Mouse (Mus musculus): ENCODE results near the gene Ednra. TPM values are rescaled to one million over a fixed set of nuclear protein-coding genes. Genes with fewer than 3 reads are reported as not detected.

Ednra gene
- total RNA-seq, 2 experiments from 2014 or later = 57.6 to 64.8 TPM

GRCm38 (mm10) chr8:77664901-77665300 lies 59.4 kb downstream of the Ednra start:
- no peak for DNase-seq
- intact Hi-C loops (cut with DNase I) = no loop called here

GRCm38 (mm10) chr8:77659534-77660080 lies 64.7 kb downstream of the Ednra start:
- DNase-seq = no peak
- intact Hi-C loops (cut with DNase I) = no loop called here

- intact Hi-C loops (cut with DNase I) = no loop called here
- no peak for DNase-seq
Measured at GRCm38 (mm10) chr8:77658356-77658755, 65.9 kb downstream of the Ednra start.

- intact Hi-C loops (cut with DNase I) = no loop called here
- no peak for DNase-seq
Measured at GRCm38 (mm10) chr8:77650646-77651190, 73.5 kb downstream of the Ednra start.

DNA sequence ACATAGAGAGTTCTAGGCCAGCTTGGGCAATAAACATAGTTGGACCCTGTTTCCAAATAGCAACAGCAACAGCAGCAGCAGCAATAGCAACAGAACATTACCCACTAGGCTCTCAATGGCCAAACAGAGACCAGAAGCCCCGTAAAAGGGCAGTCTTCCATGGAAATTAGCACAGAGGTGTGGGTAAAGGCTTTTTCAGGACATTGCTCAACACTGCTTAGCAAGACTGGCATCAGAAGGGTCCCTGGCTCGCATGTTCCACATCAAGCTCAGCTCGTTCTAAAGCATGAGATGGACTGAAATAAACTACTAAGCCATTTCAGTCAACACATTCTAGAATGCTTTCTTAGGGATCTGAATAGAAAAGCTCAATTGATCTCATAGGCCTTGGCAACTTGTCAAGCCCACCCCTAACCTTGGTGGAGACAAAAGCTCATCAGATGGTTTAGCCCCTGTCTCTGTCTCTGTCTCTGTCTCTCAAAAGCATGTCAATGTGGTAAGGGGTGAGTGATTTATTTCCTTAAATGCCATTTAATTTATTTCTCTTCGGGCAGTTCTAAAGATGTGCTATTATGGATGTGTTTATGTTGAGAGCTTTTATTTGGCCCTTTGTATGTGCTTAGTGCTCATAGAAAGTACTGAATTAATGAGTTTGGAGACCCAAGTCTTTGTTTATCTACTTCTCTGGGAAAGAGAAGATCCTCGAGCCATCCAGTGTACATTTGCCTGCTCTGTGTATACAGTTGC lies 84.0 kb downstream of the Ednra start:
- no peak for DNase-seq
- intact Hi-C loops (cut with DNase I) = no loop called here

- no peak for DNase-seq
- intact Hi-C loops (cut with DNase I) = loop anchor here (10.0 kb wide), 1 partner anchor 487 kb away; no protein-coding TSS in a partner anchor
Measured at GRCm38 (mm10) chr8:77637593-77637992, 86.7 kb downstream of the Ednra start.

- no peak for DNase-seq
- intact Hi-C loops (cut with DNase I) = loop anchor here (5.0 to 10.0 kb wide), 2 partner anchors 413 to 491 kb away; no protein-coding TSS in a partner anchor
Measured at GRCm38 (mm10) chr8:77634035-77634434, 90.2 kb downstream of the Ednra start.

- DNase-seq = no peak
- intact Hi-C loops (cut with DNase I) = loop anchor here (5.0 to 10.0 kb wide), 2 partner anchors 414 to 492 kb away; no protein-coding TSS in a partner anchor
Measured at GRCm38 (mm10) chr8:77633211-77633610, 91.1 kb downstream of the Ednra start.

DNA sequence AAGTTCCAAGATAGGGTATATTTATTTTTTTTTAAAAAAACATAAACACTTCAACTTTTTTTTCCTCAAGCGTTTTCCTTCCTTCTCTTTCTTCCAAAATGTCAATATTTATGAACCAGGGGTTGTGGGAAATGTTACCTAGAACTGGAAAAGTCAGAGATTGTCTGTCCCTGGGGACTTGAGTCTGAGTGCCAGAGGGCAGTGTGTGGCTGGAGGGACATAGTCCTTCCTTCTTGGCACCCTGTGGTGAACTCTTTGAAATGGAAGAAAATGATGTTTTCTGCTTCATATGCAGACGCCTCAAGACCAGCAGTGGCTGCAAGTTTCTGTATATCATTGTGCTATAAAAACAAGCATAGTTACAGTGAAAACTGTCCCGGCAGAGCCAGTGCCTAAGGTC lies 93.6 kb downstream of the Ednra start:
- intact Hi-C loops (cut with DNase I) = loop anchor here (2.0 to 10.0 kb wide), 3 partner anchors 376 to 494 kb away; no protein-coding TSS in a partner anchor
- peak in 1 of 2 experiments; percentile 7 for DNase-seq

DNA sequence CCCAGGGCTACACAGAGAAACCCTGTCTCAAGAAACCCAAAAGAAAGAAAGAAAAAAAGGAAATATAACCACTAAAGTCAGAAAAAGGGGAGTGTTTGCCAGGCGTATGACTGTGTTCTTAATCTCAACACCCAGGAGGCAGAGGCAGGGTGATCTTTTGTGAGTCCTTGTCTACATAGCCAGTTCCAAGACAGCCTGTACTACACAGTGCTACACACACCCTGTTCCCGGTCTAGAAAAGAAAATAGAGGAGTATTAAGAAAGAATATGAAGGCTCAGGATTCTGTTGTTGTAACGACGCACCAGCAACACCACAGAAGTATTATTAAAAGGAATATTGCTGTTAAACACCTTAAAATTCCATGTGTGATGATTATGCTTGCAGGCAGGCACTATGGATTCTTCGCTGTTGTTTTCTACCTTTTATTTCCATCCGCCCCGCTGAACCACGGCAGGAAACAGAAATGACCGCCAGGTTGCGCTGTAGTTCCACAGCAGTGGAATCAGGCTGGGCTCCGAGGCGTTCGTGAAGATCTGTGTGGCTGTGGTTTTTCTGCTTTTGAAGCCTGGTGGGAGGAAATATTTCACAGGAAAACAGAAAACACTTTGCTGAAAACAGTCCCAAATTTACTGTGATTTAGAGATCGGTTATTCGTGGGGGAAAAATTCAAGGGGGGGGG lies 94.3 kb downstream of the Ednra start:
- peak; percentile 84 to 92 for DNase-seq
- intact Hi-C loops (cut with DNase I) = loop anchor here (2.0 to 10.0 kb wide), 3 partner anchors 377 to 495 kb away; no protein-coding TSS in a partner anchor

DNA sequence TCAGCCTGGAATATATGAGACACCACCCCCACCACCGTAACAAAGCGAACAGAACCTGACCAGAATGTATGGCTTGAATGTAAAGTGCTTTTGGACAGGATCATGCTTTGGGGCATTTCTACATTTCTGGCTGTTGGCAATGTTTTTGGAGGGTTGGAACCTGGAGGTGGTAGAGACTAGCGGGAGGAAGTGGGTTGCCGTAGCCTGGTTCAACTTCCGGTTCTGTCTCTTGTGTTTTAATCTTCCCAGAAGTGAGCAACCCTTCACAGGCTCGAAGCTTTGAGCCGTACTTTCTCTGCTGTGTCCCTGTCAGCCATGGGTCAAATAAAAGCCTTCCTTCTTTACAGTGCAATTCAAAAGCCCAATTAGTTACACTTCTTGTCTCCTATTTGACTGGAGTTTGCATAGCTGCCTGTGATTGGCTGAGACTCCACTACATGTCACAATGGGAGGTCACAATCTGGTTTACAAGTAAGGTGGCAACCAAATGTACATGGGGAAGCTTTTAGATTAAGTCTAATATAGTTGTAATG lies 100.5 kb downstream of the Ednra start:
- DNase-seq = no peak
- intact Hi-C loops (cut with DNase I) = no loop called here

- intact Hi-C loops (cut with DNase I) = no loop called here
- DNase-seq = peak; percentile 40 to 67
Measured at GRCm38 (mm10) chr8:77617916-77618315, 106.3 kb downstream of the Ednra start.

Other genes starting within 250 kb of the Ednra start
- gene Arhgap10, start 206.5 kb downstream of the Ednra start, total RNA-seq (2021) = 10 to 100 TPM; 48.6 to 52.5 TPM
- gene Prmt9, start 175.1 kb downstream of the Ednra start, total RNA-seq (2021) = 10 to 100 TPM; 14.8 to 15.9 TPM
- gene Tmem184c, start 113.8 kb downstream of the Ednra start, total RNA-seq (2021) = 10 to 100 TPM; 14.4 to 15.4 TPM